ENCODE assay signal across 30 mouse cellular contexts in the genomic region with DNA sequence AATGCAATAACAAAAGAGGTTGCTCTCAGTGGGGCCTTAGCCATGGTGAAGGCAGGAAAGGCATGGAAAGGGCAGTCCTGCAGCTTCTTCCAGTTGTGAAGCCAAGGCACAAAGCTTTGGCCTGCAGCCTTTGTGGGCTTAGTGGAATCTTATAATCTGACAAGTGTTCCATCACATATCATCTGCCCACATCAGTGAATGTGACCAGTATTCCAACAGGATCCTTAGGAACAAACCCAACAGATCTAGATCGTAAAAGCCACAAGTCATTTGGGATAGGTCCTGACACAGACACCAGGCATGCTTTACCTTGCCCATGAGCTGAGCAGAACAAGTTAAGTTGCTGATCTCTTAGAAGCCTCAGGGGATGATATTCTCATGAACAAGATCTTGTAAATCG.
"Had no signal": no experiment of that assay in that cellular context is flagged by ENCODE, and none has a peak within 500 bp of the region (broad histone marks: within the 10 kb centered on the region; RNA-seq: fewer than 3 reads in every experiment).

No protein-coding gene starts in this region.

- H3K36me3 ChIP-seq: heart, embryonic 12.5 days; heart, embryonic 13.5 days; heart, embryonic 15.5 days; hindbrain, embryonic 10.5 days; hindbrain, embryonic 12.5 days; hindbrain, embryonic 13.5 days; hindbrain, embryonic 15.5 days; intestine, embryonic 15.5 days; kidney, embryonic 15.5 days had no signal

- H3K27me3 ChIP-seq: hindbrain, embryonic 12.5 days; hindbrain, embryonic 13.5 days; hindbrain, embryonic 15.5 days; intestine, embryonic 15.5 days; kidney, embryonic 15.5 days had no signal

- H3K4me1 ChIP-seq: heart, embryonic 12.5 days; heart, embryonic 13.5 days; heart, embryonic 15.5 days; hindbrain, embryonic 10.5 days; hindbrain, embryonic 12.5 days; hindbrain, embryonic 13.5 days; hindbrain, embryonic 15.5 days; intestine, embryonic 15.5 days; kidney, embryonic 15.5 days had no signal

- H3K27ac ChIP-seq: heart, embryonic 13.5 days; heart, embryonic 15.5 days; hindbrain, embryonic 10.5 days; hindbrain, embryonic 12.5 days; hindbrain, embryonic 13.5 days; hindbrain, embryonic 14.5 days; hindbrain, embryonic 15.5 days; hindbrain, postnatal 0 days; intestine, embryonic 15.5 days; kidney, embryonic 15.5 days; kidney, postnatal 0 days; layer of hippocampus, adult 2 months; left cerebral cortex, adult 2 months had no signal

- H3K9ac ChIP-seq: heart, embryonic 12.5 days; heart, embryonic 13.5 days; heart, embryonic 15.5 days; hindbrain, embryonic 12.5 days; hindbrain, embryonic 13.5 days; hindbrain, embryonic 14.5 days; hindbrain, embryonic 15.5 days; intestine, embryonic 15.5 days; kidney, embryonic 15.5 days had no signal

- DNase-seq: heart, postnatal 10 days; heart, postnatal 14 days; heart, postnatal 36 days; heart, postnatal 4 days; kidney, adult 11 months; kidney, adult 18-20 months; kidney, adult 2 months; kidney, adult 8-10 months; kidney, adult 9 months; kidney, postnatal 10 days; kidney, postnatal 14 days; kidney, postnatal 25 days; kidney, postnatal 36 days; kidney, postnatal 4 days; layer of hippocampus, adult 9-11 months; layer of hippocampus, postnatal 36 days had no signal

- H3K4me3 ChIP-seq: heart, embryonic 12.5 days; heart, embryonic 13.5 days; heart, embryonic 15.5 days; hindbrain, embryonic 10.5 days; hindbrain, embryonic 12.5 days; hindbrain, embryonic 13.5 days; hindbrain, embryonic 15.5 days; intestine, embryonic 15.5 days; kidney, embryonic 15.5 days; layer of hippocampus, adult 2 months; left cerebral cortex, adult 2 months had no signal
